Mouse (Mus musculus): ENCODE measurements at regions not wholly inside any gene's neighbourhood (a gene's known extent, or its start where the extent isn't known, plus 50 kb on each side); places are given as distances from the start of the nearest gene placed in this dataset.

GRCm38 (mm10) chr5:43089475-43089874 is 143.5 kb upstream of the Cpeb2 start:
- no peak for DNase-seq (ENCODE audit: low read depth, low spot score)

DNA sequence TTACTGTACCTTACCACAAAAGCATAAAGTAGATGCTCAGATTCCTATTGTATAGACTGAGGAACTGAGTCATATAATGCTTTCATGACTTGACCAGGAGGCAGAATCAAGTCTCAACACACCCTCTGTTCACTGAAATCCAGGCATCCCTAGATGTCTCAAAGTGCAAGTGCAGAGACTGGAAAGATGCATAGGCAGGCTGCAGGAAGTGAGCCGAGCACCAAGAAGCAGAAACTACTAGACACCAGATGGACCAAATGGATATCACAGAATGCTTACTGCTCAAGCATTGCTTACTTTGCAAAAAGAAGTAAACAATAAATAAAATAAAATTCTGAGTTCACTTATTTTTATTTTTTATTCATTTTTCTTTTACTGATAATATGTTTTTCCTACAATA is 143.0 kb upstream of the Cpeb2 start:
- DNase-seq (ENCODE audit: low read depth, low spot score): no peak

- no peak for DNase-seq (ENCODE audit: low read depth, low spot score)
Measured at GRCm38 (mm10) chr5:43093647-43094326, 139.2 kb upstream of the Cpeb2 start.

GRCm38 (mm10) chr5:43094329-43094898 is 138.6 kb upstream of the Cpeb2 start:
- no peak for DNase-seq (ENCODE audit: low read depth, low spot score)

GRCm38 (mm10) chr5:43102000-43102459 is 130.9 kb upstream of the Cpeb2 start:
- no peak for DNase-seq (ENCODE audit: low read depth, low spot score)

- no peak for DNase-seq (ENCODE audit: low read depth, low spot score)
Measured at GRCm38 (mm10) chr5:43102590-43102989, 130.4 kb upstream of the Cpeb2 start.

DNA sequence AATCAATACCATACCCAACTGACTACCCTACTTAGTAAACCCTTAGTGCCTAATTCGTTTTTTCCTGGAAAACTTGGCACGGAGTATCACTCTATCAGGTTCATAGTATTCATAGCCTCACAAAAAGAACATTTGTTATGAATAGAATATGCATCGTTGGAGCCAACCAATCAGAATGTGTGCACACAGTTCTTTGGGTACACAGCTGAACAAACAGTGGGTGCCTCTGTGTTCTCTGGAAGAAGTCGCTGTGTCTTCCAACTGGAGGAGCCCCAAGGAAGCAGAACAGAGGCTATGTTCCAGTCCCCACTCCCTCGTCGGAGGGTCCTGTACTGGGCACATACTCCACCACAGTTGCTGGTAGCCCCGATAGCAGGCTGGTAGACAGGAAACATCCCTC is 129.2 kb upstream of the Cpeb2 start:
- no peak for DNase-seq (ENCODE audit: low read depth, low spot score)

GRCm38 (mm10) chr5:43105528-43105927 is 127.4 kb upstream of the Cpeb2 start:
- DNase-seq (ENCODE audit: low read depth, low spot score): no peak

DNA sequence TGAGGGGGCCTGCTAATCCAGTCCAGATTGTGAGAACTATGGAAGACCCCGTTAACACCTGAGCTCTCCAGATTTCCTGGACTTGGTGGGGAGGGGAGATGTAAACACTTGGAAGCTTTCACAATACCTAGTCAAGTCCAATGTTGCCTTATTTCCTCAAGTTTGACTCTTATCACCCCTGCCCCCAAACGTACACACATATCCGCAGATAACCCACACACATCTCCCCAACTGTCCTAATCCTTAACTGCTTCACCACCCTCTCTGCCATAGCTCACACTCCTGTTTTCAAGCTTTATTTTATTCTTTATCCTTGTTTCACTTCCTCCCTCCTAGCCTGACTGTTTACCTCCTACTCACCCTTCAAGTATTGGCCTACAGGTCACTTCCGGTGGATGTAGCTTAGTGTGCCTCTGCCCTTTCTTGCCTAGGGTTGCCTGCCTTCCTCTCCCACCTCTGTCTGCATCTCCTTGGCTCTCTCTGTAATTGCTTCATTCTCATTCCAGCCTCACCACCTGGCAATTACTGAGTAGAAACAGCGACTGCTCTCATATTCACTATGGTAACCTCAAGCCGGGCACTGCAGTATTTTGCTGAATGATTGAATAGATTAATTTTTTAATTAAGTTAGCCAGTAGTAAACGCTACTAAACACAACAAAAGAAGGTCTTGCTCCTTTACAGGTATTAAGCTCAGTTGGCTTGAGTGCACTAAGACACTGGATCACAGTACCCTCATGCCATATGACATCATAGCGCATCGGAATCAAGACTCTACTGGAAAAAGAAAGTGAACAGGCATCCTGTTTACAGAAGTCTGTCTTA is 125.3 kb upstream of the Cpeb2 start:
- DNase-seq (ENCODE audit: low read depth, low spot score): no peak

DNA sequence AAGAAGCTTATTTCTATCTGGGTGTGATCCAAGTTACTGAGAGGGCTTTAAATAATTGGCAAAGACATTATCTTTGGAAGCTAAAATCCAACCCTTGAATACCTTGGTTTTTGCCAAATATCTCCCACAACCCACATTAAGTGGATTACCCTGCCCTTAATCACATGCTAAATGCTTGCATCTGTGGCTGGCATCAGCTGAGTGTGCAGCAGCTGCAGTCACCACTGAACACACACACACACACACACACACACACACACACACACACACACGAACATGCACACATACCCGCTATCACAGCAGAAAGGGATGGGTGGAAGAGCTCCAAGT is 124.7 kb upstream of the Cpeb2 start:
- no peak for DNase-seq (ENCODE audit: low read depth, low spot score)

GRCm38 (mm10) chr5:43110122-43110521 is 122.8 kb upstream of the Cpeb2 start:
- DNase-seq (ENCODE audit: low read depth, low spot score): peak; percentile 32

- DNase-seq (ENCODE audit: low read depth, low spot score): no peak
Measured at GRCm38 (mm10) chr5:43111740-43112139, 121.2 kb upstream of the Cpeb2 start.

DNA sequence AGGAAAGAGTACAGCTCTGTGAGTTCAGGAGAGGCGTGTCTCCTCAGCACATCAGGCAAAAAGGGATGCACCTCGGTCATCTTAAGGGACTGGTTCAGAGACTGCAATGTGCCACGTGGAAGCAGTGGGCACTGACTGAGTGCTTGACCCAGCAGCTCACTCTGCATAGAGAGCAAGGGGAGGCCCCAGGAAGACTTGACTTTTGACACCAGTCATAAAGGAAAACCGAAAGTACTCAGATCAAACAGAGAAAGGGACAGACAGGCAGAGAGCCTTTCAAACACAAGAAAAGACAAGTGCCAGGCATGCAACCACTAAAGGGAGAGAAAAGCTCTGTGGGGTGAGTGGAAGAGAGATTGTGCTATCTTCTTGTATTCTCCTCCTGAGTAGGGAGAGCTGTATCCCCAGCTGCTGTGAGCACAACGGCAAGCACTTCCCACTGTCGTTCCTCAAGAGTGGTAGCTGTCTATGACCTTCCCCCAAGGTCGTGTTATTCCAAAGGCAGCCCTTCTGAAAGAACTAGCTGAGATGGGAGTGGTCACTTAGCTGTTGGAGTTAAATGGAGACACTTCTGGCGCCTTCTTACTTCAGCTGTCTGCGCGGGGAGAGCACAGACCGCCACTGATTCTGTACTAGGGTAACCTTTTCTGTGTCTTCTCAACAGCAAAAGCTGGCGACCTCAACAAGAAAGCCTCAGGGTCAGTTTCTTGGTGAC is 119.4 kb upstream of the Cpeb2 start:
- DNase-seq (ENCODE audit: low read depth, low spot score): peak; percentile 85

DNA sequence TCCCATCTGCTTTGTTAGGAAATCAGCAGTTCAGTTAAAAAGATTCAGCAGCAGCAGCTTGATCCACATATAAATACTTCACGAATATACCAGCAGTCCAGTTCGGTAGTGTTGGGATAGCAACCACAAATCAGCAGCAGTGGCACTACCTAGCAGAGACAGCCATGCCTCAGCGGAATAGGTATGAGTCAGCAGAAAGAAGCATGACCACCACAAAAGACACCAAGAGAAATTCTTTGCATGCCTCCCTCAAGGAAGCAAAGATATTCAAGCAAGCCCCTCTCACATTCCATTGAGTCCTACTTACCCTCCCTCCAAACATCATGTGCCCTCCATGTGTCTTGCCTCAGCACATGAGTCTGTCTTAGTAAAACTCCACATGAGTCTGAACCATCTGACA is 117.5 kb upstream of the Cpeb2 start:
- DNase-seq (ENCODE audit: low read depth, low spot score): peak; percentile 13

GRCm38 (mm10) chr5:43116821-43117220 is 116.1 kb upstream of the Cpeb2 start:
- DNase-seq (ENCODE audit: low read depth, low spot score): no peak

GRCm38 (mm10) chr5:43121065-43121464 is 111.9 kb upstream of the Cpeb2 start:
- DNase-seq (ENCODE audit: low read depth, low spot score): no peak

DNA sequence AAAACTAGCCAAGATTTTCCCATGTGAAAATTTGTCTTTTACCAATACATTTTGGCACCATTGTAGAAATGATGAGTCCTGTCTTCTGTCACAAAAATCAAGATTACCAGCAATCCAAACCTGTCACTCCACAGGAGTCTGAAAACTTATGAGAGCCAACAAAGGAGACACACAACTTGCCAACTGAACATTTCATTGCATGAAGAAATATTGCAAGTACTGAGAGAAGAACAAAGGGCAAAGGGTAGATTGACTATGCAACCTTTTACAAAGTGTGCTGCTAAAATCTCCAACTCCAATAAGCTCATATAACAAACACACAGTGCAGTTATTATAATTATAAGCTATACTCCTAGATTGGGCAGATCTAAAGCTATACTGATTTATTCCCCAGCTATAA is 108.7 kb upstream of the Cpeb2 start:
- no peak for DNase-seq (ENCODE audit: low read depth, low spot score)

GRCm38 (mm10) chr5:43125774-43126536 is 107.0 kb upstream of the Cpeb2 start:
- no peak for DNase-seq (ENCODE audit: low read depth, low spot score)

DNA sequence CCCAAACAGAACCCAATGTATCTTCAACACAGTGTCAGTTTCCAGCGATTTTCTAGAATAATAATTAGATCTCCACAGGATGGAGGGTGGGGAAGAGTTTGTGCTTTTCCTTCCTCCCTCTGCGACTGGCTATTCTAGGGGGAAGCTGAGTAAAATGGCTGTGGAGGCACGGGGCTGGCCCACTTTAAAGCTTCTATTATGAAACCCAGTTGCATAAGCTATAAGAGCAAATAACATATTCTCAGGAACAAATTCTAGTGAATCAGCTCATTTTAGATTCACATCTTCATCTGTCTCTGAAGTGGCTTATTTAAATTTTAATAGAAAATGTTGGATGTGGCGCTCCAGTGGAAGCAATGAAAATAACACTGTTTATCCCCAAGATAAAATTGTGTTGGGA is 102.6 kb upstream of the Cpeb2 start:
- no peak for DNase-seq (ENCODE audit: low read depth, low spot score)

- no peak for DNase-seq (ENCODE audit: low read depth, low spot score)
Measured at GRCm38 (mm10) chr5:43130901-43131557, 101.9 kb upstream of the Cpeb2 start.

DNA sequence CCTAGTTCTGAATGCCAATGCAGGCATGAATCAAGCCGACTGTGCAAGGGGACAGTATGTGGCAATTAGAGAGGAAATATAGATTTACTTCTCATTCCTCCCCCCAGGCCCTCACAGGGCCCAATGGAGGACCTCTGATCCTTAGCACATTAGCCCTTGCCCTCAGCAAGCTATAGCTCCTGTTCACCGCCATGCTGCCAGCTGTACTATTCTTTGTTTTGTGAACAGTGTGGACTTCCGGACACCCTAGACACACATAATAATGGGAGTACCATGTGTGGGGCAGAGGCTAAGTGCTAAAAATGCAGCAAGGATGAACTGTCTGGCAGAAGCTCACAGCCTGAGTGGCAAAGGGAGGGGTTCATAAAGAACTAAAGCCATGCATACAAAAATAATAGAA is 99.3 kb upstream of the Cpeb2 start:
- DNase-seq (ENCODE audit: low read depth, low spot score): no peak
